Mouse (Mus musculus) brain, embryonic 14.5 days (tissue): ENCODE data around the gene Mrps36. TPM values are rescaled to one million over a fixed set of nuclear protein-coding genes. Genes with fewer than 3 reads are reported as not detected.
"Not testable (repeated sequence)": the region's sequence is repeated elsewhere in the genome, so short reads cannot be mapped to it uniquely, and the experiment has no call there.

Experiments used
- DNase-seq: peaks from one replicate; pipeline ENCODE4 v3.0.0-alpha.2; 2011; ENCODE audit warnings: low read depth
- CTCF ChIP-seq: fragments of 200-500 bp; IDR thresholded peaks from 2 replicates; pipeline ENCODE4 v1.5.1; 2012; ENCODE audit warnings: inconsistent platforms, mild to moderate bottlenecking, moderate library complexity, borderline replicate concordance; ENCODE audit not compliant: insufficient read depth, insufficient read length; ENCODE audit errors: extremely low read depth
- POLR2A ChIP-seq: fragments of 200-500 bp; IDR thresholded peaks from 2 replicates; pipeline ENCODE4 v1.6.1; 2012; ENCODE audit warnings: mild to moderate bottlenecking, inconsistent platforms, borderline replicate concordance; ENCODE audit not compliant: poor library complexity, insufficient read depth, insufficient read length, severe bottlenecking; ENCODE audit errors: extremely low read depth
- polyA plus RNA-seq: library from polyadenylated mRNA; depleted of rRNA; stranded (reverse); fragments of >200 nt; gene quantifications from 2 replicates; pipeline ENCODE4 v1.2.3, GENCODE M21; 2012

The Mrps36 gene
- polyA plus RNA-seq, 1 experiment: 57.5 TPM

GRCm38 (mm10) chr13:100755329-100755728 is 10.9 kb upstream of the Mrps36 start:
- TF ChIP-seq POLR2A (no peak), CTCF (no peak)
- no peak for DNase-seq

- no peak for DNase-seq
- TF ChIP-seq POLR2A (no peak), CTCF (no peak)
Observed at GRCm38 (mm10) chr13:100754186-100754585, 9.7 kb upstream of the Mrps36 start.

DNA sequence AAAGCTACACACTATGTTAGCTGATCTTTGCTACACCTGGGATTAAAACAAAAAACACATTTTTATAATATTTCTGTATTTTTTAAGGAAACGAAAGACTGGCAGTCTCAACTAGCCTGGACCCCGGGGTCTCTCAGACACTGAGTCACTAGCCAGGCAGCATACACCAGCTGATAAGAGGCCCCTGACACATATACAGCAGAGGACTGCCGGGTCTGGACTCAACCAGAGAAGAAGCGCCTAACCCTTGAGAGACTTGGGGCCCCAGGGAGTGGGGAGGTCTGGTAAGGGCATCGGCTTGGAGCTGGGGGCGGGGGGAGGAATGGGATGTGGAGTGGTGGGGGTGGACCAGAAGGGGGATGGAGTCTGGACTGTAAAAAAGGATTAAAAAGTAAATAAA is 8.6 kb upstream of the Mrps36 start:
- DNase-seq: no peak
- TF ChIP-seq POLR2A (no peak), CTCF (no peak)

DNA sequence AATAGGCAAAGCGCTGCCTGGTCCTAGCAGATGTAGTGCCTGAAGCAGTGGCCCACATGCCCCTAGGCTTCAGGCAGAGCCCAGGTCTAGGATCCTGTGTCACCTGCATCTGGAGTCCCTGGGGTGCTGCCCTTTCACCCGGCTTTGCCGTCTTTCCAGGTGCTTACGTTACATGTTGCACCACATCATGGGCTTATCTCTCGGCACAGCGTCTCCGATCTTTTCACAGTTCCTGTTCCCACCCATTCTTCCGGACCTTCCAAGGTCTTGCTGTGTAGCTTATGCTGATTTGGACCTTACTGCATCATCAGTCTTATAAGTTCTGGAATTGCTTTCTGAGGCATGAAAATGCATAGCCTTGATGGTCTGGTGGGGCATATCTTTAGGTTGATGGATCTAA is 8.1 kb upstream of the Mrps36 start:
- TF ChIP-seq POLR2A: no peak
- no peak for TF ChIP-seq CTCF
- no peak for DNase-seq

GRCm38 (mm10) chr13:100751402-100751801 is 6.9 kb upstream of the Mrps36 start:
- no peak for DNase-seq
- no peak for TF ChIP-seq POLR2A
- TF ChIP-seq CTCF: no peak

GRCm38 (mm10) chr13:100750799-100751198 is 6.3 kb upstream of the Mrps36 start:
- TF ChIP-seq CTCF: no peak
- no peak for TF ChIP-seq POLR2A
- DNase-seq: no peak

DNA sequence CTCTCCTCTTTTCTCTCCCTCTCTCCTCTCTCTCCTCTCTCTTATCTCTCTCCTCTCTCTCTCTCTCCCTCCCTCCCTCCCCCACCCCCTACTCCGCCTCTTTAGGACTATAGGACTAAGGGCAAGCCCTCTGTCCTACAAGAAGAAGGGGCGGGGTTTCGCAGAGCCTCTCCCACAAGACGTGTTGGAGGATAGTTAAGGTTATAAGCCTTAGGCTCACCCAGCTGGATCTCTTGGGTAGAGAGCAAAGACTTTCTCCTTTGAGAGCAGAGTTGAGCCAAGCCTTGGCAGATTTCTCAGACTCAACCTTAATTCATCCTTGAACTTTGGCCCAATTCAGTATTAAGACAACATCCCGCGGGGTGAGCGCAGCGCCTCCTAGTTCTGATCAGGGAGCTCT is 4.2 kb upstream of the Mrps36 start:
- TF ChIP-seq POLR2A: no peak
- TF ChIP-seq CTCF: no peak
- no peak for DNase-seq

- TF ChIP-seq POLR2A (no peak), CTCF (no peak)
- no peak for DNase-seq
Observed at GRCm38 (mm10) chr13:100746090-100746489, 1.6 kb upstream of the Mrps36 start.

GRCm38 (mm10) chr13:100743346-100744035 is 968 bp downstream of the Mrps36 start:
- TF ChIP-seq POLR2A (no peak), CTCF (no peak)
- DNase-seq: no peak

- TF ChIP-seq POLR2A: no peak
- TF ChIP-seq CTCF: no peak
- no peak for DNase-seq
Observed at GRCm38 (mm10) chr13:100742831-100743230, 1.6 kb downstream of the Mrps36 start.

DNA sequence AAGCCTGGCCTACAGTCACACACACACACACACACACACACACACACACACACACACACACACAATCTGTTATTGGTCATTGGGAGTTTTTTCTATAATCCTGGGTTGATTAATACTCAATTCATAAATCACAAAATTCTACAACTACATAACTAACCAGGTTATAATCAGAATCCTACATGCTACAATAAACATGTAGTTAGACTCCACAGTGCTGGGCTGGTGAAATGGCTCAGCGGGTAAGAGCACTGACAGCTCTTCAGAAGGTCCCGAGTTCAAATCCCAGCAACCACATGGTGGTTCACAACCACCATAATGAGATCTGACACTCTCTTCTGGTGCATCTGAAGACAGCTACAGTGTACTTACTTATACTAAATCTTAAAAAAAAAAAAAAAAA is 11.7 kb downstream of the Mrps36 start:
- DNase-seq: no peak
- TF ChIP-seq POLR2A (no peak), CTCF (no peak)

DNA sequence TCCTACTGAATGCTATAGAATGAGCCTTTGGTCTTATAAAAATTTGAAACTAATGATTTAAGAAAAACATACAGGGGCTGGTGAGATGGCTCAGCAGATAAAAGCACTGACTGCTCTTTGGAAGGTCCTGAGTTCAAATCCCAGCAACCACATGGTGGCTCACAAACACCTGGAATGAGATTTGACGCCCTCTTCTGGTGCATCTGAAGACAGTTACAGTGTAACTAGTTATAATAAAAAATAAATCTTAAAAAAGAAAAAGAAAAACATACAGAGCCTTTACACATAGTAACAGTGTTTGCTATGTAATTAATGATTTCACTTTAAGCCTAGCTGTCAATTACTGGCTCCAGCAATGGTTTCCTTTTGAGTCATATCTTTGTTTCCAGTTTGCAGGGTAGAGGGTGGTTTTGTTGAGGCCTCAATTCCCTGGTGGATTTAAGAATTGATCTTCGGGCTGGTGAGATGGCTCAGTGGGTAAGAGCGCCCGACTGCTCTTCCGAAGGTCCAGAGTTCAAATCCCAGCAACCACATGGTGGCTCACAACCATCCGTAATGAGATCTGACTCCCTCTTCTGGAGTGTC is 12.9 kb downstream of the Mrps36 start:
- DNase-seq: not testable (repeated sequence)
